Mouse (Mus musculus) megakaryocyte-erythroid progenitor cell, adult 5 weeks (primary cell): Measurements from ENCODE around the gene Rps12-ps3. TPM values are rescaled to one million over a fixed set of nuclear protein-coding genes. Genes with fewer than 3 reads are reported as not detected.

Experiments used
- polyA plus RNA-seq: library from polyadenylated mRNA; stranded (reverse); fragments of >175 nt; gene quantifications from 2 replicates; pipeline ENCODE4 v1.2.3, GENCODE M21; 2012

The Rps12-ps3 gene
- 45.6 and 50.4 TPM in 2 replicates for polyA plus RNA-seq

GRCm38 (mm10) chr19:59321990-59322389 lies at the start of gene Rps12-ps3:
Gene Rps12-ps3 (plus strand): TSS chr19:59322290.

GRCm38 (mm10) chr19:59345658-59346283 lies 23.7 kb downstream of the Rps12-ps3 start, which contains the start of gene Pdzd8:
Gene Pdzd8 (minus strand): TSS chr19:59345780.

Other genes starting within 250 kb of the Rps12-ps3 start
- 0.34 and 0.41 TPM in 2 replicates for gene Shtn1, start 246.2 kb upstream of the Rps12-ps3 start, polyA plus RNA-seq
- gene Vax1, start 152.2 kb upstream of the Rps12-ps3 start, polyA plus RNA-seq: not detected in 2 replicates
- gene Kcnk18, start 103.1 kb upstream of the Rps12-ps3 start, polyA plus RNA-seq: not detected in 2 replicates
- gene Slc18a2, start 61.4 kb upstream of the Rps12-ps3 start, polyA plus RNA-seq: 7.4 and 12.9 TPM in 2 replicates
- gene Pdzd8, start 23.5 kb downstream of the Rps12-ps3 start, polyA plus RNA-seq: 12.7 and 15.3 TPM in 2 replicates
- 0.04 TPM in 1 of 2 replicates, not detected in the other for gene Emx2, start 136.1 kb downstream of the Rps12-ps3 start, polyA plus RNA-seq